Mouse (Mus musculus) CH12.LX (cell line): ENCODE results near the gene Gga1. TPM values are rescaled to one million over a fixed set of nuclear protein-coding genes. Genes with fewer than 3 reads are reported as not detected.

Experiments
- DNase-seq: peaks from one replicate; pipeline ENCODE4 v3.0.0-alpha.2; 2013; ENCODE audit errors: extremely low read depth
- H3K27ac ChIP-seq: 2 replicates; pipeline ENCODE4 v1.5.1; 2012; ENCODE audit warnings: low read depth, mild to moderate bottlenecking, control low read depth, moderate library complexity; ENCODE audit not compliant: insufficient read depth
- H3K27me3 ChIP-seq: replicated peaks from 2 replicates; pipeline ENCODE3; 2012; ENCODE audit warnings: inconsistent platforms
- H3K36me3 ChIP-seq, 2 experiments: replicated peaks in 1 of 2; 2 replicates each; pipeline versions ENCODE3 to v1.6.1; 2012; ENCODE audit warnings: inconsistent platforms in 1 of 2, low read length in 1 of 2, mild to moderate bottlenecking in 1 of 2, mixed read lengths in 1 of 2, moderate library complexity in 1 of 2; ENCODE audit not compliant: control insufficient read depth in 1 of 2, insufficient read depth in 1 of 2
- H3K4me1 ChIP-seq, 2 experiments: 2 replicates each; pipeline ENCODE4 v1.6.1; 2012; ENCODE audit warnings: inconsistent platforms in 1 of 2, moderate library complexity in 1 of 2; ENCODE audit not compliant: insufficient read depth in 2 of 2, control insufficient read depth in 1 of 2
- H3K4me2 ChIP-seq: 2 replicates; pipeline ENCODE4 v1.6.1; 2012; ENCODE audit warnings: low read depth, mild to moderate bottlenecking, control low read depth; ENCODE audit not compliant: poor library complexity, insufficient read depth, severe bottlenecking
- H3K4me3 ChIP-seq, 3 experiments: fragments of 150-350 bp in 1 of 3; sonication (generic) in 1 of 3; replicated peaks in 1 of 3; 2 replicates each; pipeline versions ENCODE3 to v1.5.1; 2011 to 2012; ENCODE audit warnings: low read depth in 2 of 3, low read length in 2 of 3, mild to moderate bottlenecking in 2 of 3, moderate library complexity in 2 of 3, control low read depth in 1 of 3, improper control_type of control experiment in 1 of 3, inconsistent platforms in 1 of 3, mixed read lengths in 1 of 3; ENCODE audit not compliant: poor library complexity in 1 of 3
- H3K79me2 ChIP-seq: replicated peaks from 2 replicates; pipeline ENCODE4 v1.6.1; 2012; ENCODE audit warnings: mild to moderate bottlenecking, moderate library complexity; ENCODE audit not compliant: control insufficient read depth, poor library complexity, insufficient read depth, severe bottlenecking; ENCODE audit errors: extremely low read depth
- H3K9ac ChIP-seq: 2 replicates; pipeline ENCODE4 v1.6.1; 2012; ENCODE audit warnings: low read depth, mild to moderate bottlenecking, control low read depth, moderate library complexity; ENCODE audit not compliant: insufficient read depth
- H3K9me3 ChIP-seq: replicated peaks from 2 replicates; pipeline ENCODE3; 2012; ENCODE audit warnings: low read length, inconsistent platforms, mixed read lengths
- CHD1 ChIP-seq: IDR thresholded peaks from 2 replicates; pipeline ENCODE4 v1.6.1; 2012; ENCODE audit warnings: low read depth, low read length, improper control_type of control experiment, inconsistent platforms
- CHD2 ChIP-seq: IDR thresholded peaks from 2 replicates; pipeline ENCODE4 v1.6.1; 2011; ENCODE audit warnings: low read length, improper control_type of control experiment
- E2F4 ChIP-seq: IDR thresholded peaks from 2 replicates; pipeline ENCODE4 v1.6.1; 2011; ENCODE audit warnings: low read depth, low read length, improper control_type of control experiment; ENCODE audit not compliant: insufficient replicate concordance
- ETS1 ChIP-seq: conservative IDR thresholded peaks from 2 replicates; pipeline ENCODE4 v1.6.1; 2012; ENCODE audit warnings: low read depth, mild to moderate bottlenecking, inconsistent platforms, low read length, improper control_type of control experiment, moderate library complexity
- HCFC1 ChIP-seq: IDR thresholded peaks from 2 replicates; pipeline ENCODE4 v1.6.1; 2012; ENCODE audit warnings: low read depth, mild to moderate bottlenecking, inconsistent platforms, low read length, improper control_type of control experiment
- KAT2A ChIP-seq: IDR thresholded peaks from 2 replicates; pipeline ENCODE4 v1.6.1; 2012; ENCODE audit warnings: low read length, improper control_type of control experiment, inconsistent platforms; ENCODE audit not compliant: insufficient replicate concordance
- MAFK ChIP-seq: IDR thresholded peaks from 2 replicates; pipeline ENCODE4 v1.6.1; 2011; ENCODE audit warnings: low read length, improper control_type of control experiment; ENCODE audit not compliant: insufficient replicate concordance
- MYC ChIP-seq: IDR thresholded peaks from 2 replicates; pipeline ENCODE4 v1.6.1; 2011; ENCODE audit warnings: low read depth, mild to moderate bottlenecking, improper control_type of control experiment, low read length
- PAX5 ChIP-seq: IDR thresholded peaks from 2 replicates; pipeline ENCODE4 v1.6.1; 2012; ENCODE audit warnings: low read length, inconsistent platforms, mixed read lengths
- POLR2A ChIP-seq: IDR thresholded peaks from 2 replicates; pipeline ENCODE4 v1.6.1; 2011; ENCODE audit warnings: low read depth, mild to moderate bottlenecking, improper control_type of control experiment, low read length
- TCF12 ChIP-seq: IDR thresholded peaks from 2 replicates; pipeline ENCODE4 v1.6.1; 2014; ENCODE audit warnings: low read depth, mild to moderate bottlenecking, inconsistent platforms, low read length, improper control_type of control experiment
- UBTF ChIP-seq: IDR thresholded peaks from 2 replicates; pipeline ENCODE4 v1.6.1; 2012; ENCODE audit warnings: low read depth, mild to moderate bottlenecking, inconsistent platforms, low read length, improper control_type of control experiment, moderate library complexity
- ZKSCAN1 ChIP-seq: IDR thresholded peaks from 2 replicates; pipeline ENCODE4 v1.6.1; 2012; ENCODE audit warnings: low read depth, inconsistent platforms, low read length, improper control_type of control experiment, borderline replicate concordance
- ZMIZ1 ChIP-seq: IDR thresholded peaks from 2 replicates; pipeline ENCODE4 v1.6.1; 2012; ENCODE audit warnings: low read depth, mild to moderate bottlenecking, inconsistent platforms, low read length, improper control_type of control experiment
- dilution Hi-C: fragments of 300-500 bp; cut with MboI; formaldehyde crosslinking; loops from 2 replicates; pipeline ENCODE4 v1.14.3; 2020; ENCODE audit warnings: low sequenced_read_pairs; ENCODE audit not compliant: extremely low pct_unique_long_range_greater_than_20kb, extremely low pct_ligation_motif_present
- in situ Hi-C: fragments of 300-500 bp; cut with MboI; formaldehyde crosslinking; loops from 3 replicates; pipeline ENCODE4 v1.14.3; 2019; ENCODE audit warnings: low sequenced_read_pairs, low pct_ligation_motif_present, low pct_unique_long_range_greater_than_20kb, mixed read lengths
- polyA plus RNA-seq: library from polyadenylated mRNA; unstranded; fragments of >175 nt; gene quantifications from 2 replicates; pipeline ENCODE4 v1.2.1, GENCODE M21; 2012; ENCODE audit warnings: low read depth; ENCODE audit not compliant: insufficient read length
- total RNA-seq, 2 experiments: library from RNA; depleted of rRNA; stranded (reverse); fragments of 300-350 nt in 1 of 2; fragments of >200 nt in 1 of 2; gene quantifications; 2 replicates each; pipeline ENCODE4 v1.2.3; 2012 to 2014

Gene Gga1
- total and polyA plus RNA-seq, 3 experiments, result 5.7 to 24.5 (median 13.7) TPM

- no peak overlapping the region for H3K4me2 ChIP-seq
- no peaks in the 10 kb centered on the region for H3K36me3 ChIP-seq
- no peak overlapping the region for H3K4me3 ChIP-seq
- peaks cover 6% of the 10 kb centered on the region for H3K9me3 ChIP-seq
- H3K9ac ChIP-seq, result no peak overlapping the region
- H3K79me2 ChIP-seq, result no peaks in the 10 kb centered on the region
- TF ChIP-seq UBTF, result no peak
- TF ChIP-seq TCF12, result no peak
- no peak for TF ChIP-seq KAT2A
- no peak for TF ChIP-seq MAFK
- no peak for DNase-seq
- no peak overlapping the region for H3K27ac ChIP-seq
- dilution Hi-C loops (loop anchor here (25.0 kb wide), 1 partner anchor 102 kb away; no protein-coding TSS in a partner anchor), in situ Hi-C loops (loop anchor here (10.0 kb wide), 1 partner anchor 215 kb away; no protein-coding TSS in a partner anchor)
- peaks cover 78% of the 10 kb centered on the region for H3K27me3 ChIP-seq
- H3K4me1 ChIP-seq, result no peaks in the 10 kb centered on the region
Observed at GRCm38 (mm10) chr15:78839744-78840143, 37.2 kb upstream of the Gga1 start.

GRCm38 (mm10) chr15:78840241-78840640 lies 36.7 kb upstream of the Gga1 start:
- TF ChIP-seq KAT2A (no peak), CHD1 (no peak), MYC (no peak), ETS1 (no peak), PAX5 (no peak)
- H3K4me3 ChIP-seq, result no peak overlapping the region
- peaks cover 6% of the 10 kb centered on the region for H3K9me3 ChIP-seq
- in situ Hi-C loops, result loop anchor here (10.0 kb wide), 1 partner anchor 215 kb away; no protein-coding TSS in a partner anchor
- dilution Hi-C loops, result loop anchor here (25.0 kb wide), 1 partner anchor 103 kb away; no protein-coding TSS in a partner anchor
- no peak overlapping the region for H3K4me2 ChIP-seq
- H3K79me2 ChIP-seq, result no peaks in the 10 kb centered on the region
- H3K9ac ChIP-seq, result no peak overlapping the region
- H3K4me1 ChIP-seq, result no peaks in the 10 kb centered on the region
- no peaks in the 10 kb centered on the region for H3K36me3 ChIP-seq
- DNase-seq, result no peak
- no peak overlapping the region for H3K27ac ChIP-seq
- H3K27me3 ChIP-seq, result peaks cover 78% of the 10 kb centered on the region

DNA sequence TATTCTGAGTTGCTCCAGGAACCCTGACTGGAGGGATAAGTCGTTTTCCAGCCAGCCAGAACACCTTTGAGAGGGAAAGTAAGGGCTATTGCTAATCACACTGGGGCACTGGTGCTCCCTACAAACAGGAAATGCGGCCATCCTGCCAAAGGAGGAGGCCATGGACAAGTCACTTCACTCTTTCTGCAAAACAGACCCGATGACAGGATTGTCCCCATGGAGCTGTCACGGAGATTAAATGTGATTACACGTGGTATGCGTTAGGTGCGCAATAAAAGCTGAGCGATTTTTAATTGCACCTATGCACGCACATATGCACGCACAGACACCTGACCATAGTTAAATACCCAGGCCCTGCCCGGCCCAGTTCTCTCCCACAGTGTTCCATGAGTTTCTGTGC lies 36.2 kb upstream of the Gga1 start:
- Histone ChIP-seq H3K9me3 (peaks cover 6% of the 10 kb centered on the region), H3K27me3 (peaks cover 80% of the 10 kb centered on the region), H3K9ac (no peak overlapping the region), H3K79me2 (no peaks in the 10 kb centered on the region), H3K27ac (no peak overlapping the region), H3K4me3 (no peak overlapping the region), H3K4me2 (no peak overlapping the region), H3K36me3 (no peaks in the 10 kb centered on the region), H3K4me1 (peaks cover 0 to 3% of the 10 kb centered on the region in 2 experiments; a peak in 2 of 4 replicates)
- no peak for TF ChIP-seq UBTF
- TF ChIP-seq CHD2, result no peak
- TF ChIP-seq PAX5, result no peak
- TF ChIP-seq HCFC1, result no peak
- no peak for TF ChIP-seq POLR2A
- TF ChIP-seq KAT2A, result no peak
- TF ChIP-seq TCF12, result no peak
- no peak for TF ChIP-seq ZKSCAN1
- no peak for TF ChIP-seq E2F4
- no peak for TF ChIP-seq ZMIZ1
- in situ Hi-C loops, result loop anchor here (10.0 kb wide), 1 partner anchor 216 kb away; no protein-coding TSS in a partner anchor
- dilution Hi-C loops, result loop anchor here (25.0 kb wide), 1 partner anchor 103 kb away; no protein-coding TSS in a partner anchor
- no peak for DNase-seq
